Mouse (Mus musculus): ENCODE measurements at regions not wholly inside any gene's neighbourhood (a gene's known extent, or its start where the extent isn't known, plus 50 kb on each side); places are given as distances from the start of the nearest gene placed in this dataset.

DNA sequence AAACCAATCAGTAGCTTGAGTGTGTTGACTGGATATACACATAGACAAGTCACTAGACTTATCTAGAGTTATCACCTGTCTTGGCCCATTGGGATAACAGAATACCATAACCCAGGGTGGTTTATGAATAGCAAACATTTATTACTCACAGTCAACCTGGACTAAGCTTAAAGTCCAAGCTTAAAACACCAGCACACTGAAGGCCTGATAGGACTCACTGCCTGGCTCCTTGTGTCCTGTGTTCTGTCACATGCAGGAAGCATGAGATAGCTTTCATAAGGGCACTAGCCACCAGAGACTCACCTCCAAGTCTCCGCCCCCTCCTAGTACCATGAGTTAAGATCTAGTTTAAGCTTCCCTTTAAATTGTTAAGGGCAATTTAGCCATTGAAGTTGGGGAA is 2247.1 kb upstream of the Gm7489 start:
- no peak for TF ChIP-seq POLR2A (IDR thresholded peaks at IDR 0.05; ENCODE audit: low read depth, low read length)
- no peak for TF ChIP-seq CTCF (IDR thresholded peaks at IDR 0.05; ENCODE audit: borderline replicate concordance, insufficient read depth, low read length)

Data from embryonic fibroblast, embryonic 13.5 days (primary cell).